Mouse (Mus musculus) liver, embryonic 13.5 days (tissue): Measurements from ENCODE around the gene Trmt10c. TPM values are rescaled to one million over a fixed set of nuclear protein-coding genes. Genes with fewer than 3 reads are reported as not detected.

Source experiments
- ATAC-seq: fragments of 200-750 bp; cut with Nextera tagmentation; 2 replicates; pipeline ENCODE4 v1.8.0; 2017; ENCODE audit warnings: low read depth, mild to moderate bottlenecking, moderate number of reproducible peaks, moderate library complexity
- DNase-seq: peaks from one replicate; pipeline ENCODE4 v3.0.0; 2022
- H3K27ac ChIP-seq: fragments of 300-500 bp; sonication (generic); 2 replicates; pipeline ENCODE4 v1.5.1; 2015; ENCODE audit warnings: moderate library complexity, mild to moderate bottlenecking, inconsistent platforms
- H3K27me3 ChIP-seq: fragments of 300-500 bp; sonication (generic); 2 replicates; pipeline ENCODE4 v1.6.1; 2015; ENCODE audit warnings: mild to moderate bottlenecking, inconsistent platforms
- H3K36me3 ChIP-seq: fragments of 300-500 bp; sonication (generic); 2 replicates; pipeline ENCODE4 v1.6.1; 2015; ENCODE audit warnings: mild to moderate bottlenecking, inconsistent platforms
- H3K4me1 ChIP-seq: fragments of 300-500 bp; sonication (generic); replicated peaks from 2 replicates; pipeline ENCODE4 v1.6.1; 2015; ENCODE audit warnings: inconsistent platforms
- H3K4me2 ChIP-seq: fragments of 300-500 bp; sonication (generic); 2 replicates; pipeline ENCODE4 v1.6.1; 2015; ENCODE audit warnings: inconsistent platforms, mild to moderate bottlenecking, moderate library complexity
- H3K4me3 ChIP-seq: fragments of 300-500 bp; sonication (generic); replicated peaks from 2 replicates; pipeline ENCODE4 v1.5.1; 2015; ENCODE audit warnings: mild to moderate bottlenecking, inconsistent platforms
- H3K9ac ChIP-seq: fragments of 300-500 bp; sonication (generic); 2 replicates; pipeline ENCODE4 v1.6.1; 2015; ENCODE audit warnings: mild to moderate bottlenecking, inconsistent platforms
- H3K9me3 ChIP-seq: fragments of 300-500 bp; sonication (generic); replicated peaks from 2 replicates; pipeline ENCODE4 v1.6.1; 2016; ENCODE audit warnings: inconsistent platforms
- WGBS: fragments of 180-500 bp; shearing (Covaris S2); methylation state at CpG from one replicate; pipeline ENCODE4 v1.1.7; 2015; ENCODE audit not compliant: insufficient replicate concordance; 5-methylcytosine and 5-hydroxymethylcytosine counted together
- polyA plus RNA-seq: library from polyadenylated mRNA; unstranded; fragments of >200 nt; fragmentation: Nextera tagmentation; extraction: Ambion mirVana; gene quantifications from 2 replicates; pipeline ENCODE4 v1.2.1, GENCODE M21; 2015

The Trmt10c gene
- polyA plus RNA-seq, 1 experiment from 2014 or later, result 20.0 TPM

DNA sequence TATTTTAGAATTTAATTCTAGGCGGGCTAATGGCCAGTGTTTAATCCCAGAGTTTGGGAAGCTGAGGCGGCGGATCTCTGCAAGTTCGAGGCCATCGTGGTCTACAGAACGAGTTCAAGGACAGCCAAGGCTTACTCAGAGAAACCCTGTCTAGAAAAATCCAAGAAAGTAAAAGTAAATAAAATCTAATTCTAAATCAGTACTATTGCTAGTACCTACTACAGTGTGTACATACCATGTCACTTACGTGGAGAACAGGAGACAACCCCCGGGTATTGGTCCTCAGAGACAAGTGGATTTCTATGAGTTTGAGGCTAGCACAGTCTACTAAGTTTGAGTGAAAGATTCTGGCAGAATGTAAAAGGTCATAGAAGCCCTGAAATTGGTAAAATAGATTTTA is 471 bp upstream of the Trmt10c start:
- Histone ChIP-seq H3K9ac (peak overlapping the region; percentile 89), H3K4me1 (peaks cover 22% of the 10 kb centered on the region), H3K27me3 (no peaks in the 10 kb centered on the region), H3K4me3 (peak overlapping the region; percentile 92), H3K27ac (peak overlapping the region; percentile 87), H3K9me3 (no peaks in the 10 kb centered on the region), H3K4me2 (peak overlapping the region; percentile 78), H3K36me3 (peaks cover 22% of the 10 kb centered on the region)
- ATAC-seq, result no peak
- 24% methylated on average over 8 of the region's 8 CpGs for WGBS
- DNase-seq, result no peak

DNA sequence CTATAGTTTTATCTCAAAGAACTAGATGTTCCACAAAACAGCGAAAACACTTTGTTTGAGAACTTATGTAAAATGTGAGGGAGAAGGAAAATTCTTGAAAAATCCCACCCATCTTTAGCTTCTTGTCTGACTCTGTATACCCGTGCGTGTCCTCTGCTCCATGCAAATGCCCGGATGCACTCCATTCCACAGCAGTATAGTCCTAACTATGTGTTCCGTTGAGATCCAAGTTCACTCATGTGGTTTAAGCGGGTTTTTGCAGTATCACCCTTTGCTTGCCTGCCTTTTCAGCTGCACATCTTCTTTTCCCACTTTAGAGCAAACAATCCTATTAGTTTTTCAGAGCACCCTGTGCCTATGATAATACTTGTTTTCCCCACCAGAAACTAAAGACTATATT is 1.1 kb downstream of the Trmt10c start:
- peak overlapping the region; percentile 87 for H3K27ac ChIP-seq
- peak overlapping the region; percentile 89 for H3K9ac ChIP-seq
- peak overlapping the region; percentile 92 for H3K4me3 ChIP-seq
- H3K9me3 ChIP-seq, result no peaks in the 10 kb centered on the region
- H3K4me2 ChIP-seq, result peak overlapping the region; percentile 78
- WGBS, result 39% methylated on average over 6 of the region's 6 CpGs
- no peaks in the 10 kb centered on the region for H3K27me3 ChIP-seq
- H3K4me1 ChIP-seq, result peaks cover 32% of the 10 kb centered on the region
- H3K36me3 ChIP-seq, result peaks cover 35% of the 10 kb centered on the region
- no peak for DNase-seq
- no peak for ATAC-seq

DNA sequence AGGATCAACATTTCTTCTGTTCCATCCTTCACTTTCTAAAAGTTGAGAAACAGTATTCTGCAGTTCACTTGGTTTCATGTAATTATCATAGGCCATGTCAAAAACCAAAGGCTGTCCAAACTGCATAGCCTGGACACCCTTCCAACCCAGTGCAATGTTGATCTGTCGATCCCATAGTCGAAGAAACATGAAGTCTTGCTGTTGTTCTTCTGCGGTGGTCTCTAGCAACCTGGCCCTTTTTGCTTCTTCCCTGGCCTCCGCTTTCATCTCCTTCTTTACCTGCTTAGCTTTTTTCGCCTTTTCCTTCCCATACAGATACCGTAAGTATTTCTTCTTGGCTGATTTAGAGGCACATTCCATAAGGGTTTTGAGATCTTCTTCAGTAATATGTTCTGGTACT is 3.1 kb downstream of the Trmt10c start:
- Histone ChIP-seq H3K4me1 (peaks cover 46% of the 10 kb centered on the region), H3K9ac (no peak overlapping the region), H3K4me2 (no peak overlapping the region), H3K27me3 (no peaks in the 10 kb centered on the region), H3K4me3 (no peak overlapping the region), H3K36me3 (peaks cover 35% of the 10 kb centered on the region), H3K27ac (no peak overlapping the region), H3K9me3 (no peaks in the 10 kb centered on the region)
- WGBS, result 84% methylated on average over 6 of the region's 6 CpGs
- ATAC-seq, result no peak
- DNase-seq, result no peak

DNA sequence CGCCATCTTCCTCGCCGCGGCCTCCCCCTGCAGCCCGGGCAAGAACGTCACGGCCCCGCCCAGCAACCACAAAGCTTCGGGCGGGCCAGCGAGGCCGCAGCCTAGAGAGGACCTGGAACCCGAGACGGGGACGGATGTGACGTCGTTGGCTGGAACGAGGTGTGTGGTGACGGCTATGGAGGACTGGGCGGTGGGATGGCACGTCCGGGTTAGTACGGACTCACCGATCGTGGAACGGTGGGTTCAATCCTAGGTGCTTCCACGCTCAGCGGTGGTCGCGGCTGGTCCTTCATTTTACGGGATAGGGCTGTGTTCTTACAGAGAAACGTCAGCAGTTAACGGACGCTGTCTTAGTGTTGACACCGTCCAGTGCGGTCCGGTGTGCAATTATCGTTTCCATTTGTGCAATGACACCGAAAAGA is 7.9 kb downstream of the Trmt10c start, which contains the start of gene Pcnp:
Pcnp (minus strand) TSS at position 79 of the 422 bp plus-strand sequence.
- ATAC-seq (peak; percentile 97), DNase-seq (peak; percentile 96)
- Histone ChIP-seq H3K9me3 (no peaks in the 10 kb centered on the region), H3K36me3 (peaks cover 42% of the 10 kb centered on the region), H3K27ac (peak within 1 kb of the TSS; percentile 92), H3K4me3 (peak within 1 kb of the TSS; percentile 82), H3K4me2 (peak within 1 kb of the TSS; percentile 84), H3K9ac (peak within 1 kb of the TSS; percentile 94), H3K4me1 (peaks cover 49% of the 10 kb centered on the region), H3K27me3 (no peaks in the 10 kb centered on the region)
- WGBS, result under 1% methylated on average over 39 of the region's 39 CpGs

DNA sequence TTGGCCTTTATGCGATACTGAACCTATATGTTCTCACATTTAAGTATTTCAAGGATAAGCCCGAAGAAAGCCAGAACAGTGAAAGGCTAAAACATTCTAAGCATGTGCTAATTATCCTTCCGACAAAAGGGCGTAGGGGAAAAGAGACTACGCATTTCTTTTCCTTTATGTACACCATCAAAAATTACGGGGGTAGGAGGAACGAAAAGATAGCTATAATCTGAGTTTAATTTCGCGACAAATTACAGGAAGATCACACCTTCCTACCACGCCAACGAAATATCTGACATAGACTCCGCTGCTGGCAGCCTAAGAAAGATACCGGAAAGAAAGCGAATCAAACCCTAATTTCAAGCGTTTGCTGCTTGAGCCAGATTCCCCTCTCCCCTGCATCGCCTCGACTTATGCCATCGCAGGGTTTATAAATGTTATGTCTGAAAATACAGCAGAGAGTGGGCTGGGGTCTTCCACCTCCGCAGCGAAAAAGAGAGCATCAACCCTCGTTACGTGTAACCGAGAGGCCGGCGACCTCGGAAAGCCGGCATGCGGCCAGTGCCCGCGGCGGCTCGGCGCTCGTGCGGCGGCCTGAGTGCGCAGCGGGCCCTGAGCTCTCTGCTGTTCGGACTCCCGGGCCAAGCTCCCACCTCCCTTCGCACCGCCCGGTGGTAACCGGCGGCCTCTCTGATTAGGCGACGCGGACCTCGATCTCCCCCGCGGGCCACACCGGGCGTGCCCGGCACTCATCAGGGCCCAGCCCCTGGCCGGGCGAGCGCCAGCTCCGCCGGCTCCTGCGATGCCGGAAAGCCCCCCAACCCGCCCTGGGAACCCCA is 8.7 kb downstream of the Trmt10c start:
- Histone ChIP-seq H3K27ac (peak overlapping the region; percentile 92), H3K27me3 (no peaks in the 10 kb centered on the region), H3K9ac (peak overlapping the region; percentile 94), H3K4me3 (peak overlapping the region; percentile 82), H3K4me1 (peaks cover 48% of the 10 kb centered on the region), H3K9me3 (no peaks in the 10 kb centered on the region), H3K4me2 (peak overlapping the region; percentile 84), H3K36me3 (peaks cover 41% of the 10 kb centered on the region)
- under 1% methylated on average over 60 of the region's 62 CpGs for WGBS
- ATAC-seq (peak; percentile 93), DNase-seq (no peak)

DNA sequence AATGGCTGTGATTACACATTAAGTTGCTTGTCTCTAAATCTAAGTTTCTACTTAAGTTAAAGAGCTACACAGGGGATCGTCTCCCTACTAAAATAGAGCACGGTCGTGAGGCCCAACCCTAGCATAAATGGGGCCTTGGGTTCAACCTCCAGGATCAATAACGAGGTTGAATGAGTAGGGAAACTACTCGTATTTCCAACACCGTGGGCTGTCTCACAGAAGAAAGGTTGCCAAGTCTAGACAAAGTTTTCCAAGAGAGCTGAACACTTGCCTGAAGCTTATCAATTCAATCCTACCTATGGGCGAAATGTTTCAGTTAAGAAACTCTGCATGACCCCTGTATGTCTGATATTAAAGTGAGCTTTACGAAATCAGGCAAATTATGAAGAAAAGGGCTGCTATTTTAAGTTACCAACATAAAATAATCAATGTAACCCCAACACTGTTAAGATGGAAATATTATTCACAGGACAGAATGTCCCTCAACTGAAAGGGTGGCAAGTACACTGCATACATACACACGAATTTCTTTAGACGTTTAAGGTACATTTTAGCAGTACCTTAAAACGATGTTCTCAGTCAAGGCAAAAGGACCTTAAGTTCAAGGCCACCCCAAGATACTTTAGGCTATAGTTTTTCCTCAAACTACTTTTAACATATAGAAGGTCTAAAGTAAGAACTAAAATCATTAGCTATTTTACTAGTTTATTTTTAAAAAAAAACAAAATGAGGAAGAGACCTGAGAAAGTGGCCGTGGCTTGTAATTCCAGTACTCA is 9.6 kb downstream of the Trmt10c start:
- no peak for DNase-seq
- peak overlapping the region; percentile 84 for H3K4me2 ChIP-seq
- H3K27me3 ChIP-seq, result no peaks in the 10 kb centered on the region
- H3K9me3 ChIP-seq, result no peaks in the 10 kb centered on the region
- peak overlapping the region; percentile 82 for H3K4me3 ChIP-seq
- H3K4me1 ChIP-seq, result peaks cover 48% of the 10 kb centered on the region
- H3K9ac ChIP-seq, result peak overlapping the region; percentile 94
- ATAC-seq, result no peak
- peaks cover 35% of the 10 kb centered on the region for H3K36me3 ChIP-seq
- 29% methylated on average over 12 of the region's 12 CpGs for WGBS
- H3K27ac ChIP-seq, result peak overlapping the region; percentile 92

DNA sequence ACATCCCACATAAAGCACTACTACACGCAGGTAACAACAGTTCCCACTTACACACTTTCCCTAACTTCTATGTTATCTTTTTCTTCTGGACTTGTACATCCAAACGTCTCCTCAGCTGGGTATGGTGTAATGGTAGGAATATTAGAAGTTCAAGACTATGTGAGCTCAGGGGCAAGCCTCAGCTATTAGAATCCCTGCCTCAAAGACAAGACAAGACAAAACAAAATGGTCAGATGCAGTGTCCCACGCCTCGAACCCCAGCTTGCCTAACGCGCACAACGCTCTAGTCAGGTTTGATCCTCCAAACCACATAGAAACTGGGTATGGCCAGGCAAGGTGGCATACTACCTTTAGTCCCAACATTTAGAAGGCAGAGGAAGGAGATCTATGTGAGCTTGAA is 18.0 kb downstream of the Trmt10c start:
- ATAC-seq, result no peak
- Histone ChIP-seq H3K36me3 (peaks cover 66% of the 10 kb centered on the region), H3K27ac (no peak overlapping the region), H3K4me1 (no peaks in the 10 kb centered on the region), H3K4me2 (no peak overlapping the region), H3K27me3 (no peaks in the 10 kb centered on the region), H3K9ac (no peak overlapping the region), H3K9me3 (no peaks in the 10 kb centered on the region), H3K4me3 (no peak overlapping the region)
- DNase-seq, result no peak
- WGBS, result 94% methylated on average over 7 of the region's 7 CpGs

DNA sequence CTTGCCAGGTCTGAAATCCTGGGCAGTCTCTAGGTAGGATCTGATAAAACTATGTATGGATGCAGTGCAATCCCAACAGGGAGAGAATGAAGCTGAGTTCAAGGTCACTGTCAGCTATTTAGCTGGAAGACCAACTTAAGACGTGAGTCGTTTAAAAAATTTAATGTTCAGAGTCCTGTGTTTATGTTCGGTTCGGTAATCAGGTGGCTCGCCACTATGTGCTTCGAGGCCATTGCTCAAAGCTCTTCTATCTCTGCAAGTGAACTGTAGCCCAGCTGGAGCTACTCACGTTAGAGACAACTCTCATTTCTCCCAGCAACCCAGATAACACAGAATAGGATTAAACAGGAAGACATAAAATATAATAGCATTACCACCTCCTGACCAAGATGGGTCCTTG is 23.5 kb downstream of the Trmt10c start:
- H3K4me3 ChIP-seq, result no peak overlapping the region

DNA sequence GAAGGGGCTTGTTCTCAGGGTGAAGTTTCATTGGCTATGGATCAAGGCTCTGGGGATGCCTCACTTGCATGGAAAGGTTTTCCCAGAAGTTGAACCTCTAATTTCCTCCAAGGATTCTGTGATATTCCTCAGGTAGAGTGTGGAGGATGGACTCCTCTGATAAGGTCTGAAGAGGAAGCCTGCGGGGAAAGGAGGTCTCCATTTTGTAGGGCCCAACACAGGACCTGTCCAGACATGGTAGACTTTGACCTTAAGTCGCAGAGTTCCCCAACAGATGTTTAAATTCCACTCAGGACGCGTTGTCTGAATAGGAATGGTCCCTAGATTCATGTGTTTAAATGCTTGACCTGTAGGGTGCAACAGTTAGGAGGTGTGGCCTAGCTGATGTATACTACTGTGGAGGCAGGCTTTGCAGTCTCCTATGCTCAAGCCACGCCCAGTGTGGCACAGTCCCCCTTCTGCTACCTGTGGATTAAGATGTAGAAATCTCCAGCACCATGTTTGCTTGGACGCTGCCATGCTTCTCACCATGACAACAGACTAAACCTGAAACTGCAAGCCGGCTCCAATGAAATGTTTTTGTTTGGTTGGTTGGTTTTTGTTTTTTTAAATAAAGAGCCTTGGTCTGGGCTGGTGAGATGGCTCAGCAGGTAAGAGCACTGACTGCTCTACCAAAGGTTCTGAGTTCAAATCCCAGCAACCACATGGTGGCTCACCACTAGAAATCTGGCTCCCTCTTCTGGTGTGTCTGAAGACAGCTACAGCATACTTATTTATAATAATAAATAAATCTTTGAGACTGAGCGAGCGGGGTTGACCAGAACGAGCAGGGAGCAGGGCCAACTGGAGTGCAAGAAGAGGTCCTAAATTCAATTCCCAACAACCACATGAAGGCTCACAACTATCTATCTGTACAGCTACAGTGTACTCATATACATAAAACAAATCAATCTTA is 24.6 kb downstream of the Trmt10c start:
- Histone ChIP-seq H3K9me3 (0 out of 2 replicates have a peak, but pooled peaks cover 4% of the 10 kb centered on the region), H3K36me3 (peaks cover 48% of the 10 kb centered on the region), H3K9ac (no peak overlapping the region), H3K27me3 (no peaks in the 10 kb centered on the region), H3K27ac (no peak overlapping the region), H3K4me3 (no peak overlapping the region), H3K4me1 (no peaks in the 10 kb centered on the region), H3K4me2 (no peak overlapping the region)
- 88% methylated on average over 10 of the region's 10 CpGs for WGBS
- DNase-seq (no peak), ATAC-seq (no peak; the same call in 1 of the 2 replicates)

More for the DNA sequence above, 23.5 kb downstream of the Trmt10c start:
- DNase-seq (no peak), ATAC-seq (no peak)
- Histone ChIP-seq H3K9ac (no peak overlapping the region), H3K4me1 (no peaks in the 10 kb centered on the region), H3K9me3 (0 out of 2 replicates have a peak, but pooled peaks cover 4% of the 10 kb centered on the region), H3K36me3 (peaks cover 57% of the 10 kb centered on the region), H3K27me3 (no peaks in the 10 kb centered on the region), H3K27ac (no peak overlapping the region), H3K4me2 (no peak overlapping the region)
- WGBS, result 77% methylated on average over 7 of the region's 7 CpGs

DNA sequence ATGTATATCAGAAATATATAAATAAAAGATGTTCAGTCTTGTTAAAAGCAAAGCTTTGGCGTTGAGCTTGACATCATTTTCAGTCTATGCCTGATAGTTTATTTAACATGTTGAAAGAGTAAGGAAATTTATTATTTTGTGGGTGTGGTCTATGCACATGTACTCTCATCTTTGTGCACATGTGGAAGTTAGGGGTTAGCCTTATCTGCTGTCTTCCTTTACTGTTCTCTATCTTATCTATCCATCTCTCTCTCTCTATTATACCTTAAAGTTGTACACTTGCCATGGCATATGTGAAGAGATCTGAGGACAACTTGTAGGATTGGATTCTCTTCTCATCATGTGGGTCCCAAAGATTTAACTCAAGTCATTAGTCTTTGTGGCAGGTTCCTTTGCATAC is 28.8 kb downstream of the Trmt10c start:
- Histone ChIP-seq H3K27ac (no peak overlapping the region), H3K4me3 (no peak overlapping the region), H3K4me2 (no peak overlapping the region), H3K27me3 (no peaks in the 10 kb centered on the region), H3K9me3 (0 out of 2 replicates have a peak, but pooled peaks cover 4% of the 10 kb centered on the region), H3K9ac (no peak overlapping the region), H3K4me1 (no peaks in the 10 kb centered on the region), H3K36me3 (peaks cover 55% of the 10 kb centered on the region)
- ATAC-seq, result no peak
- DNase-seq, result no peak
- WGBS, result 72% methylated on average over 1 of the region's 1 CpGs
